Mouse (Mus musculus): Measurements from ENCODE around the gene Ccdc66. TPM values are rescaled to one million over a fixed set of nuclear protein-coding genes. Genes with fewer than 3 reads are reported as not detected.

Ccdc66 gene
- polyA plus RNA-seq, 1 experiment = 27.1 TPM

GRCm38 (mm10) chr14:27501096-27501495 lies 7.2 kb downstream of the Ccdc66 start:
- no peaks in the 10 kb centered on the region for H3K27me3 ChIP-seq (ENCODE audit: control insufficient read depth, insufficient read depth, low read length, poor library complexity, severe bottlenecking)
- 0 out of 2 replicates have a peak, but pooled peaks cover 4% of the 10 kb centered on the region for H3K36me3 ChIP-seq (ENCODE audit: control insufficient read depth, insufficient read depth, low read length, poor library complexity, severe bottlenecking)
- no peak overlapping the region for H3K4me3 ChIP-seq (ENCODE audit: low read depth, low read length)
- no peaks in the 10 kb centered on the region for H3K9me3 ChIP-seq (replicated peaks; ENCODE audit: control insufficient read depth, insufficient read depth, low read length, poor library complexity, severe bottlenecking)
- no peak overlapping the region for H3K27ac ChIP-seq (ENCODE audit: insufficient read depth, low read length)
- no peaks in the 10 kb centered on the region for H3K4me1 ChIP-seq (ENCODE audit: control insufficient read depth, insufficient read depth, low read length)
- H3K9ac ChIP-seq (ENCODE audit: low read depth, poor library complexity, severe bottlenecking) = no peak overlapping the region
- TF ChIP-seq EP300 (IDR thresholded peaks at IDR 0.05; ENCODE audit: insufficient read depth, low read depth, low read length) = no peak
- no peak for TF ChIP-seq POLR2A (IDR thresholded peaks at IDR 0.05; ENCODE audit: insufficient read depth, low read length)
- TF ChIP-seq CTCF (IDR thresholded peaks at IDR 0.05; ENCODE audit: low read depth, low read length) = no peak

GRCm38 (mm10) chr14:27493516-27493915 lies 14.7 kb downstream of the Ccdc66 start:
- Histone ChIP-seq H3K27me3 (ENCODE audit: control insufficient read depth, insufficient read depth, low read length, poor library complexity, severe bottlenecking) (no peaks in the 10 kb centered on the region), H3K9ac (ENCODE audit: low read depth, poor library complexity, severe bottlenecking) (no peak overlapping the region), H3K36me3 (ENCODE audit: control insufficient read depth, insufficient read depth, low read length, poor library complexity, severe bottlenecking) (peaks cover 32% of the 10 kb centered on the region), H3K4me1 (ENCODE audit: control insufficient read depth, insufficient read depth, low read length) (no peaks in the 10 kb centered on the region), H3K27ac (ENCODE audit: insufficient read depth, low read length) (no peak overlapping the region), H3K4me3 (ENCODE audit: low read depth, low read length) (no peak overlapping the region), H3K9me3 (replicated peaks; ENCODE audit: control insufficient read depth, insufficient read depth, low read length, poor library complexity, severe bottlenecking) (no peaks in the 10 kb centered on the region)
- peak; percentile 7 for TF ChIP-seq CTCF (IDR thresholded peaks at IDR 0.05; ENCODE audit: low read depth, low read length)
- no peak for TF ChIP-seq POLR2A (IDR thresholded peaks at IDR 0.05; ENCODE audit: insufficient read depth, low read length)

GRCm38 (mm10) chr14:27491399-27491798 lies 16.9 kb downstream of the Ccdc66 start:
- Histone ChIP-seq H3K27ac (ENCODE audit: insufficient read depth, low read length) (no peak overlapping the region), H3K9ac (ENCODE audit: low read depth, poor library complexity, severe bottlenecking) (no peak overlapping the region), H3K4me3 (ENCODE audit: low read depth, low read length) (no peak overlapping the region), H3K4me1 (ENCODE audit: control insufficient read depth, insufficient read depth, low read length) (no peaks in the 10 kb centered on the region), H3K9me3 (replicated peaks; ENCODE audit: control insufficient read depth, insufficient read depth, low read length, poor library complexity, severe bottlenecking) (no peaks in the 10 kb centered on the region), H3K36me3 (ENCODE audit: control insufficient read depth, insufficient read depth, low read length, poor library complexity, severe bottlenecking) (peaks cover 40% of the 10 kb centered on the region), H3K27me3 (ENCODE audit: control insufficient read depth, insufficient read depth, low read length, poor library complexity, severe bottlenecking) (no peaks in the 10 kb centered on the region)
- TF ChIP-seq CTCF (IDR thresholded peaks at IDR 0.05; ENCODE audit: low read depth, low read length) = no peak
- TF ChIP-seq EP300 (IDR thresholded peaks at IDR 0.05; ENCODE audit: insufficient read depth, low read depth, low read length) = no peak
- no peak for TF ChIP-seq POLR2A (IDR thresholded peaks at IDR 0.05; ENCODE audit: insufficient read depth, low read length)

- H3K9me3 ChIP-seq (replicated peaks; ENCODE audit: control insufficient read depth, insufficient read depth, low read length, poor library complexity, severe bottlenecking) = no peaks in the 10 kb centered on the region
- no peaks in the 10 kb centered on the region for H3K4me1 ChIP-seq (ENCODE audit: control insufficient read depth, insufficient read depth, low read length)
- peaks cover 40% of the 10 kb centered on the region for H3K36me3 ChIP-seq (ENCODE audit: control insufficient read depth, insufficient read depth, low read length, poor library complexity, severe bottlenecking)
- no peak overlapping the region for H3K9ac ChIP-seq (ENCODE audit: low read depth, poor library complexity, severe bottlenecking)
- H3K27me3 ChIP-seq (ENCODE audit: control insufficient read depth, insufficient read depth, low read length, poor library complexity, severe bottlenecking) = no peaks in the 10 kb centered on the region
- TF ChIP-seq EP300 (IDR thresholded peaks at IDR 0.05; ENCODE audit: insufficient read depth, low read depth, low read length) (no peak), POLR2A (IDR thresholded peaks at IDR 0.05; ENCODE audit: insufficient read depth, low read length) (no peak), CTCF (IDR thresholded peaks at IDR 0.05; ENCODE audit: low read depth, low read length) (no peak)
- H3K4me3 ChIP-seq (ENCODE audit: low read depth, low read length) = no peak overlapping the region
- H3K27ac ChIP-seq (ENCODE audit: insufficient read depth, low read length) = no peak overlapping the region
These were observed 61.3 kb downstream of the Ccdc66 start for GRCm38 (mm10) chr14:27446963-27447362.

- Histone ChIP-seq H3K4me3 (ENCODE audit: low read depth, low read length) (no peak overlapping the region), H3K27me3 (ENCODE audit: control insufficient read depth, insufficient read depth, low read length, poor library complexity, severe bottlenecking) (no peaks in the 10 kb centered on the region), H3K36me3 (ENCODE audit: control insufficient read depth, insufficient read depth, low read length, poor library complexity, severe bottlenecking) (peaks cover 43% of the 10 kb centered on the region), H3K9me3 (replicated peaks; ENCODE audit: control insufficient read depth, insufficient read depth, low read length, poor library complexity, severe bottlenecking) (no peaks in the 10 kb centered on the region), H3K4me1 (ENCODE audit: control insufficient read depth, insufficient read depth, low read length) (no peaks in the 10 kb centered on the region), H3K27ac (ENCODE audit: insufficient read depth, low read length) (no peak overlapping the region), H3K9ac (ENCODE audit: low read depth, poor library complexity, severe bottlenecking) (no peak overlapping the region)
- TF ChIP-seq POLR2A (IDR thresholded peaks at IDR 0.05; ENCODE audit: insufficient read depth, low read length) (no peak), EP300 (IDR thresholded peaks at IDR 0.05; ENCODE audit: insufficient read depth, low read depth, low read length) (no peak), CTCF (IDR thresholded peaks at IDR 0.05; ENCODE audit: low read depth, low read length) (no peak)
These were observed 63.4 kb downstream of the Ccdc66 start for GRCm38 (mm10) chr14:27444851-27445281.

- H3K9me3 ChIP-seq (replicated peaks; ENCODE audit: control insufficient read depth, insufficient read depth, low read length, poor library complexity, severe bottlenecking) = no peaks in the 10 kb centered on the region
- H3K4me1 ChIP-seq (ENCODE audit: control insufficient read depth, insufficient read depth, low read length) = no peaks in the 10 kb centered on the region
- H3K27me3 ChIP-seq (ENCODE audit: control insufficient read depth, insufficient read depth, low read length, poor library complexity, severe bottlenecking) = no peaks in the 10 kb centered on the region
- no peak overlapping the region for H3K9ac ChIP-seq (ENCODE audit: low read depth, poor library complexity, severe bottlenecking)
- H3K36me3 ChIP-seq (ENCODE audit: control insufficient read depth, insufficient read depth, low read length, poor library complexity, severe bottlenecking) = peaks cover 24% of the 10 kb centered on the region
- no peak overlapping the region for H3K4me3 ChIP-seq (ENCODE audit: low read depth, low read length)
- TF ChIP-seq EP300 (IDR thresholded peaks at IDR 0.05; ENCODE audit: insufficient read depth, low read depth, low read length) (no peak), POLR2A (IDR thresholded peaks at IDR 0.05; ENCODE audit: insufficient read depth, low read length) (no peak), CTCF (IDR thresholded peaks at IDR 0.05; ENCODE audit: low read depth, low read length) (no peak)
- no peak overlapping the region for H3K27ac ChIP-seq (ENCODE audit: insufficient read depth, low read length)
These were observed 67.3 kb downstream of the Ccdc66 start for GRCm38 (mm10) chr14:27440921-27441320.

All from ES-Bruce4 (cell line).